Mouse (Mus musculus): ENCODE data around the gene Slc38a6.

- TF ChIP-seq CHD2 (IDR thresholded peaks at IDR 0.05; ENCODE audit: low read depth, low read length) (no peak), HCFC1 (IDR thresholded peaks at IDR 0.05; ENCODE audit: borderline replicate concordance, insufficient read depth, low read length) (no peak)
Observed at GRCm38 (mm10) chr12:73402137-73402712, 115.6 kb downstream of the Slc38a6 start.

Measured in ES-E14 (cell line).